Mouse (Mus musculus) layer of hippocampus, adult 8-10 months (tissue): ENCODE measurements around the gene Cdk14. TPM values are rescaled to one million over a fixed set of nuclear protein-coding genes. Genes with fewer than 3 reads are reported as not detected.

Experiments
- DNase-seq, 2 experiments: peaks; one replicate each; pipeline ENCODE4 v3.0.0; 2022; ENCODE audit warnings: low spot score in 2 of 2
- total RNA-seq, 4 experiments: library from RNA; stranded (reverse); gene quantifications; 2 replicates each; pipeline ENCODE4 v1.2.4; 2022

Gene Cdk14
- total RNA-seq, 4 experiments from 2014 or later, result 243 to 267 (median 257) TPM

- DNase-seq, result no peak
Observed at GRCm38 (mm10) chr5:5319824-5320505, 100.1 kb downstream of the Cdk14 start.

DNA sequence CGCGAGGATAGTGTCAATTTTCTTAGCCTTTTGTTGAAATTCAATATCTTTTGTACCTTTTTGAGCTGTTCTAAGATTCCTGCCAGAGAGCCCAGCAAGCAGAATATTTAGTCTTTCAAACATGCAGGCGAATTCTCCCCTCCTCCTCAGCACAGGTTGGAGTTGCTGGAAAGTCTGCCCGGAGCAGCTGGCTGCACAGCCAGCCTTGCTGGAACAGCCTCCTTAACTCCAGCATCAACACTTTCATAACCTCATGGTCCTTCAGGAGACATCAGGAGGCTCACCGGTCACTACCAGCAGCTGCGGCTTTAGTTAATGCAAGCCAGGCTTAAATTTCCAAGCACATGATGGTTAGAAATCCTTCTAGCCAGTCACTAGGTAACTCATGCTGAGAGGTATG, 105.8 kb downstream of the Cdk14 start:
- DNase-seq, result no peak

DNA sequence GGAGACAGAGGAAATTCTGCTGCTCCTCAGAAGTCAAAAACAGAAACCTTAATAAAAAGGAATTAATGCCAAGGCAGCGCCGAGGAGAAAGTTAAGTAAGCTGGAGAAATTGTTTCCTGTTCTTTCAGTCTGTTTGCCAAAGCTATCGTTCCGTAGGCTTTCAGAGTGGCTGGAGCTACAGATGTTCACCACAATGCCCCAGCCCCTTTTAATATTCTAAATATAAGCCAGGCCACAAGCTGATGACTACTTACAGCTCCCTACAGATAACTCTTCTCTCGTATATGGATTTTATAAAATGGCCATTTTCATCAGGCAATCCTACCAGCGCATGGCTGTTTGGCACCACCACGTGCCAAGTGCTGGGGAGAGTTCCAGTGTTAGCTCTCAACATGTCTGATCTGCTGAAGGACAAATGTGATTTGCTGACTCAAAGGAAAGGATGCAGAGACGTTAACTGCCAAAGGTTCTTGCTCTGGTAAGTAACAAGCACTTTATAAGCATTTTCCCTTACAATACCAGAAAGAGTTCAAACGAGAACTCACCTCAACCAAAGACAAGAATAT, 106.8 kb downstream of the Cdk14 start:
- no peak for DNase-seq

- DNase-seq, result no peak
Observed at GRCm38 (mm10) chr5:5305286-5305685, 114.8 kb downstream of the Cdk14 start.

DNA sequence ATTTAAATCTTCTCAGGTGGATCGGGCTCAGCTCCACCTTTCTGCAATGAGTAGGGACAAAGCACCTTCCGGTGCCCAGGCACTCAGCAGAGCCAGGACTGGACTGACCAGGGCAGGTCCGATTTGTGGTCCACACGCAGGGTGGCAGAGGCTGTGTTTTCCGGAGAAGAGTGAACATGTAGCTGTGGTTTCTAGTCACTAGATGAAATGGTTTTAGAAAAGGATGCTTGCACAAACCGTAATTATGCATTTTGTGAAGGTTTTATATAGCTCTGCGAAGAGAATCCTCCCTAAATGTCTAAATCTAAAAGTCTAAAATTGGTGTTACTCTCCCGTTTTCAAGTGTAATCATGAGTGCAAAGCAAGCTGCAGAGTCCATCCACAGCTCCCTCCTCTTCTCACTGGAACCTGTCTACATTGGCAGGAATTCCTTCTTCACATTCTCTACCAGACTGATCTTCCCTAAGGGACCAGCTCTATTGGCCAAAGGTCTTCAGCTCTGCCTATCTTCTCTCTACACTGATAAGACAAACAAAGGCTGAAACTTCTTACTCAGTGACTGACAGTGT, 116.9 kb downstream of the Cdk14 start:
- no peak for DNase-seq

- DNase-seq, result no peak
Observed at GRCm38 (mm10) chr5:5301571-5302079, 118.5 kb downstream of the Cdk14 start.

- DNase-seq, result no peak
Observed at GRCm38 (mm10) chr5:5300998-5301397, 119.1 kb downstream of the Cdk14 start.

GRCm38 (mm10) chr5:5300290-5300689, 119.8 kb downstream of the Cdk14 start:
- no peak for DNase-seq

GRCm38 (mm10) chr5:5297222-5297621, 122.9 kb downstream of the Cdk14 start:
- DNase-seq, result no peak

DNA sequence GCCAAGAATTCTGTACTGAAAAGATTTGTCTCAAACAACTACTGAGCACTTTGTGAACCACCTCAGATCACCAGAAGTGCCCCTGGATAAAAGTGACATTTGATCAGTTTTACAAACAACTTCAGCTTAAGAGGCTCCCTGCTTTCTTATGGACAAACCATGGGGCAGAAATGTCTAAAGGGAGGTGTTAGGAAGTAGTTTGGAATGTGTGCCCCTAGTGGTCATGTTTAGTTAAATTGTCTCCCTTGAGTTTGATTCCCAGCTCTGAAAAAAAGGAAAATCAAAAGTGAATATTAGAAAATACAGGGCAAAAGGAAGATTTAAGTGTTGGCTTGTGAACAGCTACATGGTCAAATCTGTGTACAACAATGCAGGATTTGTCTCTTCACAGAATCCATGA, 123.3 kb downstream of the Cdk14 start:
- DNase-seq, result no peak

DNA sequence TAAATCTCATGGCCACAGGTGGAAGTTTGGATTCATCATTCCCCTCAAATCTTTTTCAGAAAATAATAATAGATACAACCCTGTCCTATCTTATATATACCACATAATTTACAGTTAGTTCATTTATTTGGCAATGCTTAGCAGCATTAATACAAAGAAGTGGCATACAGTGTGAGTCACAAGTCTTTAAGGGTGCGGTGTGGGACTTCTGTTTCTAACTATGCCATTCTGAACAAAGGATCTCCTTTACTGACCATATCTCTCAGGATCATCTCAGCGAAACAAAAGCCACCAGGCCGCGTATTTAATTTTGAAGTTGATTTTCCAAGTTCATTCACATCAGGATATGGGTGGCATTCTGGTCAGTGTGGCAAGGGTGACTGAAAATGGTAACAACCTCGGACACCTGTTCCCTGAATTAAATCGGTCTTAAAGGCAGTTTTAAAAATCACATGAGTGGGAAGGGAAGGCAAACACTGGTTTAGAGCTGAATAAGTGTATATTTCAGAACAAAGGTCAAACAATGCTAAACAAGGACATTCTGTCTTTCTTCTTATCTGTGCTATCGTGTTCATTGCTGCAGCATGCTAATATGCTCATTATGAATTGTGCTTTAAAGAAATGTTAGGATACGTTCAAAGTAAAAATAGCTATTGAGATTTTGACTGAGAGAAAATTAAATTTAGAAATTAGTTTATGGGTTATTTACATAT, 127.1 kb downstream of the Cdk14 start:
- no peak for DNase-seq

GRCm38 (mm10) chr5:5291321-5291991, 128.7 kb downstream of the Cdk14 start:
- no peak for DNase-seq

GRCm38 (mm10) chr5:5290714-5291113, 129.4 kb downstream of the Cdk14 start:
- DNase-seq, result no peak

DNA sequence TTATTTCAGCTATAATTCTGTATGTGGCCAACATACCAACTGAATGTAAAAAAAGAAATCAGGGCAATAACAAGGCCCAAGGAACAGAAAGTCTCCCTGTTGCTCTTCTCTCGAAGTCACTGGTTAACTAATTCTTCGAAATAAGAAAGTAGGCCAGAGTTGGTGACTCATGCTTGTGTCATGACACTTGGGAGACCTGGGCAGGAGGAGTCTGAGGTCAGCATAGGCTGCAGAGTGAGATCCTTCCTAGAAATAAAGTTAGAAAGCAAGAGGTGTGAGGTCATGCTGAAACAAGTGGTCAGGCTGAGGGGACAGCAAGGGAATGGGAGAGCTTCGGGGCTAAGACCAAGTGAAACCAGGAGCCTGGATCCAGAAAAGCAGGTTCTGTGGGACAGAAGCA, 134.2 kb downstream of the Cdk14 start:
- DNase-seq, result no peak

DNA sequence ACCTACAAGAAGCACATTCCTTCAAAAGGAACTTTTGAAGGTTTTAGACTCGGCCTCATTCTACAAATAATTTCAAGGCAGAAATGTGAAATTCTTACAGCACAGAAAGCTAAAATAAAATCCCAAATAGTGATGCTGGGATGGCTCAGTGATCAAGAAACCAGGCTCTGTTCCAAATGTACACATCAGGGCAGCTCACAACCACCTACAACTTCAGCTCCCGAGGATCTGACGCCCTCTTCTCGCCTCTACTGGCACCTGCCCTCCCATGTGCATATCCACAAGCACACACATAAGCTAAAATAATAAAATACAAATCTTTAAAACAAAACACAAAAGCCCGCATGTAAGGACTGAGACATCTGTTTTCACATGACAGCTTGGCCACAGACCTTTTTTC, 135.6 kb downstream of the Cdk14 start:
- no peak for DNase-seq

DNA sequence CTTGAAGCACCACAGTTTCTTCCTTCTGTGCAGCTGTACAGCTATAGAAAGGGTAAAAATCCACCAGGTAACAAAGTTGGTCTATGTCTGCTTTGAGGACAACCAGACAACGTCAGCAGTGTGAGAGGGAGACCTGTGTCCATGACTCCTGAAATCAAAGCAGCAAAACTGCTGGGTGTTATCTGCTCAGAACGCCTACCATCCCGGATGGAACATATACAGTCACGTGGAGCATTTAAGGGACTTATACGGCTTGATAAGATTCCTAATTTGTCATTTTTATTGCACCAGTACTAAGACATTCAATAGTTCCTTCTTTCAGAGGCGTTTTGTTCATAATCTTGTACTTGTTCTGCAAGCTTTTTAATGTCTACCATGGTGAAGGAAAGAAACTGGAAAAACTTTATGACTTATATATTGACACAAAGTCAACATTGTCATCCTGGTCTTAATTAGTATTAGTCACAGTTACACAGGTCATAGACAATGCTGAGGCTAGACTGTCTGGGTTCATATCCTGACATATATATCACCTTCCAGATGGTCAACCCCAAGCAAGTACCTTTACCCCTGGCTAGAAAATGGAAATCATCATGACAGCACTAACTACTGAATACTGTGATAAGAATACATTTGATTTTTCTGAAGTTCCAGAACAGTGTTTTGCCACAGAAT, 136.2 kb downstream of the Cdk14 start:
- no peak for DNase-seq

- no peak for DNase-seq
Observed at GRCm38 (mm10) chr5:5282425-5282824, 137.7 kb downstream of the Cdk14 start.

- DNase-seq, result no peak
Observed at GRCm38 (mm10) chr5:5275321-5275720, 144.8 kb downstream of the Cdk14 start.

DNA sequence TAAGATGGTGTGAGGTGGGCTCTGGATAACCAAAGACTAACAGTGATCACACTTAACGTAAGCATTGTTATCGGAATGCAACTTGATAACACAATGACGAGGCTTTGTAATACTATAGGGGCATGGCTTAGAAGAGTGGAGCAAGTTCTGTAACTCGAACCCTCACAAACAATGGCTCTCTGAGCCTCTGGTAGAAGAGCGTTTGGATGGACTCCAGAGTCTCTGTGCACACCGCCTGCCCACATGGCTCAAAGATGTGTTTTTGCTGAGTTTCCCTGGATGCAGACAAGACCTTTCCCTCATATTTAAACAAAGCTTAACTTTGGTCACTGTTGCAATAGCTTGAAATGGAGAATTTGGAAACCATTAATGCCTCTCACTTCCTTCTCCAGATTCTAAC, 145.8 kb downstream of the Cdk14 start:
- no peak for DNase-seq

- no peak for DNase-seq
Observed at GRCm38 (mm10) chr5:5266787-5267126, 153.4 kb downstream of the Cdk14 start.
